Mouse (Mus musculus) liver, embryonic 16.5 days (tissue): ENCODE results near the gene Pax2. TPM values are rescaled to one million over a fixed set of nuclear protein-coding genes. Genes with fewer than 3 reads are reported as not detected.

Experiments
- ATAC-seq: fragments of 200-750 bp; cut with Nextera tagmentation; 2 replicates; pipeline ENCODE4 v1.8.0; 2017; ENCODE audit warnings: low read depth, mild to moderate bottlenecking, moderate number of reproducible peaks, moderate library complexity
- H3K27ac ChIP-seq: fragments of 300-500 bp; sonication (generic); 2 replicates; pipeline ENCODE4 v1.5.1; 2014; ENCODE audit warnings: mild to moderate bottlenecking, low read length
- H3K27me3 ChIP-seq: fragments of 300-500 bp; sonication (generic); 2 replicates; pipeline ENCODE4 v1.6.1; 2014; ENCODE audit warnings: low read depth, low read length, mixed read lengths; ENCODE audit not compliant: control insufficient read depth, insufficient read depth
- H3K36me3 ChIP-seq: fragments of 300-500 bp; sonication (generic); 2 replicates; pipeline ENCODE4 v1.6.1; 2014; ENCODE audit warnings: mild to moderate bottlenecking; ENCODE audit not compliant: control insufficient read depth, insufficient read depth
- H3K4me1 ChIP-seq: fragments of 300-500 bp; sonication (generic); 2 replicates; pipeline ENCODE4 v1.6.1; 2014; ENCODE audit warnings: low read depth, low read length, mixed read lengths; ENCODE audit not compliant: control insufficient read depth
- H3K4me2 ChIP-seq: fragments of 300-500 bp; sonication (generic); 2 replicates; pipeline ENCODE4 v1.6.1; 2014; ENCODE audit warnings: low read depth, low read length, mixed read lengths
- H3K4me3 ChIP-seq: fragments of 300-500 bp; sonication (generic); 2 replicates; pipeline ENCODE4 v1.5.1; 2014; ENCODE audit warnings: low read depth, mild to moderate bottlenecking, low read length
- H3K9ac ChIP-seq: fragments of 300-500 bp; sonication (generic); 2 replicates; pipeline ENCODE4 v1.6.1; 2014; ENCODE audit warnings: low read depth, low read length
- H3K9me3 ChIP-seq: fragments of 300-500 bp; sonication (generic); replicated peaks from 2 replicates; pipeline ENCODE4 v1.6.1; 2016; ENCODE audit warnings: low read length; ENCODE audit not compliant: control insufficient read depth
- WGBS: fragments of 180-500 bp; shearing (Covaris S2); extraction: QIAGEN DNeasy Blood & Tissue Kit; methylation state at CpG from one replicate; pipeline ENCODE4 v1.1.7; 2014; ENCODE audit not compliant: insufficient replicate concordance; 5-methylcytosine and 5-hydroxymethylcytosine counted together
- polyA plus RNA-seq: library from polyadenylated mRNA; unstranded; fragments of >200 nt; fragmentation: Nextera tagmentation; extraction: Ambion mirVana; gene quantifications from 2 replicates; pipeline ENCODE4 v1.2.1, GENCODE M21; 2015

The Pax2 gene
- polyA plus RNA-seq, 1 experiment from 2014 or later, result not detected

- H3K9ac ChIP-seq, result no peak overlapping the region
- no peaks in the 10 kb centered on the region for H3K36me3 ChIP-seq
- ATAC-seq, result no peak
- H3K4me2 ChIP-seq, result no peak overlapping the region
- WGBS, result 2% methylated on average over 42 of the region's 42 CpGs
- no peak overlapping the region for H3K4me3 ChIP-seq
- no peaks in the 10 kb centered on the region for H3K4me1 ChIP-seq
- H3K27ac ChIP-seq, result no peak overlapping the region
- peaks cover 97% of the 10 kb centered on the region for H3K27me3 ChIP-seq
- H3K9me3 ChIP-seq, result no peaks in the 10 kb centered on the region
Measured at GRCm38 (mm10) chr19:44746541-44747024, 9.3 kb upstream of the Pax2 start.

DNA sequence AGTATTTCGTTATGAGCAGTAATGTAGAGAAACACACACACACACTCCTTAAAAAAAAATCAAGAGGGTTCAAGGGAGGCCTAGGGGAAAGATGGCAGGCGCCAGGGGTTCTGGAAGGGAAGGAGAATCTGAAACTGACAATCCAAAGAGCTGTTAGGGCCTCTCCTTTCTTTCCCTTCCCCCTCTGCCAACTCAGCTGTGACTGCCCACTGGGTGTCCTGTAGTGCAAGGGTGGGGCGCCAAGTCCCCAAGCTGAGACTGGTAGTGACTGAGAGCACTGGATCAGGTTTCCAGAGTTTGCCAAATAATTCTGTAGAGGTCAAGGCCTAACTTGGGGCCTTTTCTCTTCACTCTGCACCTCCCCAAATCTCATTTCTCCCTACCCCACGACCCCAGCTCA is 8.4 kb upstream of the Pax2 start:
- Histone ChIP-seq H3K9ac (no peak overlapping the region), H3K4me3 (no peak overlapping the region), H3K36me3 (no peaks in the 10 kb centered on the region), H3K9me3 (no peaks in the 10 kb centered on the region), H3K27me3 (peaks cover 97% of the 10 kb centered on the region), H3K27ac (no peak overlapping the region), H3K4me2 (no peak overlapping the region), H3K4me1 (no peaks in the 10 kb centered on the region)
- 11% methylated on average over 4 of the region's 4 CpGs for WGBS
- no peak for ATAC-seq

- H3K36me3 ChIP-seq, result no peaks in the 10 kb centered on the region
- whole genome bisulfite sequencing, result 6% methylated on average over 5 of the region's 5 CpGs
- no peak overlapping the region for H3K4me3 ChIP-seq
- no peak overlapping the region for H3K9ac ChIP-seq
- H3K4me1 ChIP-seq, result no peaks in the 10 kb centered on the region
- ATAC-seq, result no peak
- no peak overlapping the region for H3K4me2 ChIP-seq
- H3K27ac ChIP-seq, result no peak overlapping the region
- no peaks in the 10 kb centered on the region for H3K9me3 ChIP-seq
- peaks cover 97% of the 10 kb centered on the region for H3K27me3 ChIP-seq
Measured at GRCm38 (mm10) chr19:44748271-44748670, 7.6 kb upstream of the Pax2 start.

GRCm38 (mm10) chr19:44749061-44749990 is 6.5 kb upstream of the Pax2 start:
- no peak overlapping the region for H3K9ac ChIP-seq
- no peak overlapping the region for H3K4me2 ChIP-seq
- H3K4me1 ChIP-seq, result no peaks in the 10 kb centered on the region
- H3K4me3 ChIP-seq, result no peak overlapping the region
- no peaks in the 10 kb centered on the region for H3K36me3 ChIP-seq
- WGBS, result 4% methylated on average over 18 of the region's 18 CpGs
- no peak overlapping the region for H3K27ac ChIP-seq
- H3K9me3 ChIP-seq, result no peaks in the 10 kb centered on the region
- peaks cover 99% of the 10 kb centered on the region for H3K27me3 ChIP-seq
- ATAC-seq, result no peak

GRCm38 (mm10) chr19:44750051-44751041 is 5.5 kb upstream of the Pax2 start:
- Histone ChIP-seq H3K9me3 (no peaks in the 10 kb centered on the region), H3K36me3 (no peaks in the 10 kb centered on the region), H3K4me3 (peak overlapping the region; percentile 34), H3K4me2 (peak overlapping the region; percentile 48), H3K27ac (no peak overlapping the region), H3K9ac (no peak overlapping the region), H3K27me3 (peaks cover 99% of the 10 kb centered on the region), H3K4me1 (no peaks in the 10 kb centered on the region)
- ATAC-seq, result peak; percentile 89
- WGBS, result 2% methylated on average over 41 of the region's 42 CpGs

- H3K27me3 ChIP-seq, result peaks cover 99% of the 10 kb centered on the region
- peaks cover 3% of the 10 kb centered on the region for H3K4me1 ChIP-seq
- no peak overlapping the region for H3K9ac ChIP-seq
- no peaks in the 10 kb centered on the region for H3K36me3 ChIP-seq
- H3K9me3 ChIP-seq, result no peaks in the 10 kb centered on the region
- ATAC-seq, result no peak
- WGBS, result 3% methylated on average over 9 of the region's 9 CpGs
- H3K4me2 ChIP-seq, result peak overlapping the region; percentile 48; the same call in 1 of the 2 replicates
- no peak overlapping the region for H3K4me3 ChIP-seq
- H3K27ac ChIP-seq, result no peak overlapping the region
Measured at GRCm38 (mm10) chr19:44751042-44751441, 4.8 kb upstream of the Pax2 start.

GRCm38 (mm10) chr19:44751551-44751950 is 4.3 kb upstream of the Pax2 start:
- Histone ChIP-seq H3K27me3 (peaks cover 99% of the 10 kb centered on the region), H3K27ac (no peak overlapping the region), H3K4me2 (no peak overlapping the region), H3K9me3 (no peaks in the 10 kb centered on the region), H3K4me3 (no peak overlapping the region), H3K9ac (no peak overlapping the region), H3K4me1 (peaks cover 3% of the 10 kb centered on the region), H3K36me3 (no peaks in the 10 kb centered on the region)
- WGBS, result 13% methylated on average over 3 of the region's 3 CpGs
- ATAC-seq, result no peak

- H3K27ac ChIP-seq, result no peak overlapping the region
- H3K9me3 ChIP-seq, result no peaks in the 10 kb centered on the region
- no peak for ATAC-seq
- H3K4me3 ChIP-seq, result no peak overlapping the region
- peaks cover 3% of the 10 kb centered on the region for H3K4me1 ChIP-seq
- peaks cover 100% of the 10 kb centered on the region for H3K27me3 ChIP-seq
- whole genome bisulfite sequencing, result 4% methylated on average over 31 of the region's 31 CpGs
- H3K4me2 ChIP-seq, result no peak overlapping the region
- no peaks in the 10 kb centered on the region for H3K36me3 ChIP-seq
- no peak overlapping the region for H3K9ac ChIP-seq
Measured at GRCm38 (mm10) chr19:44752056-44752940, 3.5 kb upstream of the Pax2 start.
